Mouse (Mus musculus) thymus, adult 2 months (tissue): ENCODE results near the gene Cabp2. TPM values are rescaled to one million over a fixed set of nuclear protein-coding genes. Genes with fewer than 3 reads are reported as not detected.

Experiments used
- DNase-seq: peaks from one replicate; pipeline ENCODE4 v3.0.0; 2021
- H3K27ac ChIP-seq: fragments of 200-500 bp; 2 replicates; pipeline ENCODE4 v1.5.1; 2012; ENCODE audit warnings: low read length, control low read depth; ENCODE audit not compliant: control insufficient read depth, insufficient read depth
- H3K27me3 ChIP-seq: fragments of 200-500 bp; 2 replicates; pipeline ENCODE4 v1.6.1; 2012; ENCODE audit warnings: mild to moderate bottlenecking, low read length, moderate library complexity, mixed read lengths; ENCODE audit not compliant: control insufficient read depth, insufficient read depth
- H3K36me3 ChIP-seq: fragments of 200-500 bp; 2 replicates; pipeline ENCODE4 v1.6.1; 2012; ENCODE audit warnings: mild to moderate bottlenecking, low read length, moderate library complexity; ENCODE audit not compliant: control insufficient read depth, insufficient read depth
- H3K4me1 ChIP-seq: fragments of 200-500 bp; replicated peaks from 2 replicates; pipeline ENCODE4 v1.6.1; 2012; ENCODE audit warnings: low read length; ENCODE audit not compliant: control insufficient read depth, insufficient read depth
- H3K4me3 ChIP-seq: fragments of 200-500 bp; 2 replicates; pipeline ENCODE4 v1.5.1; 2012; ENCODE audit warnings: mild to moderate bottlenecking, low read length, control low read depth, moderate library complexity; ENCODE audit not compliant: control insufficient read depth, insufficient read depth
- CTCF ChIP-seq: fragments of 200-500 bp; IDR thresholded peaks from 2 replicates; pipeline ENCODE4 v1.5.1; 2012; ENCODE audit warnings: mild to moderate bottlenecking, control low read depth, low read length, moderate library complexity, borderline replicate concordance; ENCODE audit not compliant: control insufficient read depth, poor library complexity, insufficient read depth; ENCODE audit errors: extremely low read depth
- POLR2A ChIP-seq: fragments of 200-500 bp; IDR thresholded peaks from 2 replicates; pipeline ENCODE4 v1.6.1; 2012; ENCODE audit warnings: mild to moderate bottlenecking, low read length, control low read depth, moderate library complexity; ENCODE audit not compliant: control insufficient read depth, poor library complexity, insufficient read depth; ENCODE audit errors: extremely low read depth
- WGBS: fragments of 180-500 bp; shearing (Covaris S2); methylation state at CpG from one replicate; pipeline ENCODE4 v1.1.7; 2018; 5-methylcytosine and 5-hydroxymethylcytosine counted together
- polyA plus RNA-seq: library from polyadenylated mRNA; depleted of rRNA; stranded (reverse); fragments of >200 nt; gene quantifications from 2 replicates; pipeline ENCODE4 v1.2.3, GENCODE M21; 2012

Gene Cabp2
- polyA plus RNA-seq, 1 experiment: 0.42 TPM

- Histone ChIP-seq H3K4me1 (peaks cover 33% of the 10 kb centered on the region), H3K27ac (no peak overlapping the region), H3K27me3 (no peaks in the 10 kb centered on the region), H3K4me3 (no peak overlapping the region), H3K36me3 (peaks cover 30% of the 10 kb centered on the region)
- no peak for DNase-seq
- TF ChIP-seq CTCF: no peak
- TF ChIP-seq POLR2A: no peak
- WGBS: 98% methylated on average over 26 of the region's 26 CpGs
Observed at GRCm38 (mm10) chr19:4112063-4112960, 30.9 kb downstream of the Cabp2 start.

GRCm38 (mm10) chr19:4113186-4113805 lies 31.9 kb downstream of the Cabp2 start:
- H3K36me3 ChIP-seq: peaks cover 32% of the 10 kb centered on the region
- H3K27ac ChIP-seq: peak overlapping the region; percentile 71
- H3K27me3 ChIP-seq: no peaks in the 10 kb centered on the region
- H3K4me3 ChIP-seq: 0 out of 2 replicates have a peak overlapping the region, but pooled peaks have one; percentile 0
- H3K4me1 ChIP-seq: peaks cover 38% of the 10 kb centered on the region
- no peak for TF ChIP-seq POLR2A
- TF ChIP-seq CTCF: no peak
- DNase-seq: no peak
- WGBS: 25% methylated on average over 13 of the region's 13 CpGs

- Histone ChIP-seq H3K4me3 (0 out of 2 replicates have a peak overlapping the region, but pooled peaks have one; percentile 0), H3K36me3 (peaks cover 32% of the 10 kb centered on the region), H3K4me1 (peaks cover 40% of the 10 kb centered on the region), H3K27ac (peak overlapping the region; percentile 71), H3K27me3 (no peaks in the 10 kb centered on the region)
- peak; percentile 35 for DNase-seq
- TF ChIP-seq CTCF (0 out of 2 replicates have a peak, but pooled peaks have one; percentile 27), POLR2A (no peak)
- WGBS: 3% methylated on average over 5 of the region's 5 CpGs
Observed at GRCm38 (mm10) chr19:4113806-4114230, 32.4 kb downstream of the Cabp2 start.

GRCm38 (mm10) chr19:4114551-4114950 lies 33.2 kb downstream of the Cabp2 start:
- peaks cover 32% of the 10 kb centered on the region for H3K36me3 ChIP-seq
- no peaks in the 10 kb centered on the region for H3K27me3 ChIP-seq
- TF ChIP-seq CTCF (no peak), POLR2A (no peak)
- peak overlapping the region; percentile 71; the same call in 1 of the 2 replicates for H3K27ac ChIP-seq
- H3K4me3 ChIP-seq: no peak overlapping the region
- peaks cover 46% of the 10 kb centered on the region for H3K4me1 ChIP-seq
- no peak for DNase-seq
- WGBS: 89% methylated on average over 10 of the region's 10 CpGs

GRCm38 (mm10) chr19:4115144-4115543 lies 33.8 kb downstream of the Cabp2 start:
- Histone ChIP-seq H3K36me3 (peaks cover 32% of the 10 kb centered on the region), H3K4me1 (peaks cover 48% of the 10 kb centered on the region), H3K27me3 (no peaks in the 10 kb centered on the region), H3K27ac (no peak overlapping the region), H3K4me3 (no peak overlapping the region)
- 97% methylated on average over 10 of the region's 10 CpGs for WGBS
- TF ChIP-seq POLR2A: no peak
- no peak for TF ChIP-seq CTCF
- DNase-seq: no peak

- no peak overlapping the region for H3K27ac ChIP-seq
- DNase-seq: no peak
- WGBS: 97% methylated on average over 11 of the region's 11 CpGs
- peaks cover 32% of the 10 kb centered on the region for H3K36me3 ChIP-seq
- H3K4me3 ChIP-seq: no peak overlapping the region
- peaks cover 54% of the 10 kb centered on the region for H3K4me1 ChIP-seq
- no peaks in the 10 kb centered on the region for H3K27me3 ChIP-seq
- TF ChIP-seq CTCF (no peak), POLR2A (no peak)
Observed at GRCm38 (mm10) chr19:4115816-4116215, 34.4 kb downstream of the Cabp2 start.
